Mouse (Mus musculus): ENCODE measurements at regions not wholly inside any gene's neighbourhood (a gene's known extent, or its start where the extent isn't known, plus 50 kb on each side); places are given as distances from the start of the nearest gene placed in this dataset.

- Histone ChIP-seq H3K4me1 (peaks cover 32% of the 10 kb centered on the region), H3K27me3 (ENCODE audit: insufficient read depth, poor library complexity, severe bottlenecking) (0 out of 2 replicates have a peak, but pooled peaks cover 7% of the 10 kb centered on the region), H3K36me3 (no peaks in the 10 kb centered on the region), H3K9me3 (no peaks in the 10 kb centered on the region), H3K4me3 (no peak overlapping the region), H3K27ac (peak overlapping the region; percentile 68; the same call in 1 of the 2 replicates)
- DNase-seq (ENCODE audit: low spot score) = no peak
- WGBS = 75% methylated on average over 1 of the region's 1 CpGs
Observed at GRCm38 (mm10) chr14:62166006-62166405, 126.4 kb upstream of the Rnaseh2b start.

DNA sequence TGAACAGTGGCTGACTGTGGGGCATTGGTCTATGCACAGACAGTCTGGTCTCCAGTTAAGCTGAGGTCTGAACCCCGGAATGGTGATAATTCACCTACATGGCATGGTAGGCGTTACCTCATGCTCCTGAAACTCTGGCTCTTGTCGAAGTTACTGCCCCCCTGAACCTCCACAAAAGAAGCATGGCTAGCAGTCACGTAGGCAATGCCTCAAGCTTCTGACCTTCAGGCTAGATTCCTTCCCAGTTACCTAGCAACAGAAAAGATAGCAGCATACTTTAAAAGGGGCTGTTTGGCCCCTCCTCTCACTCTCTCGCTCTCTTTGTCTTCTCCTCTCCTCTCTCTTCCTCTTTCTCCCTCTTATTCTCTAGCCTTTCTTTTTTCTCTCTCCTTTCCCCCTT is 125.8 kb upstream of the Rnaseh2b start:
- 45% methylated on average over 5 of the region's 5 CpGs for WGBS
- Histone ChIP-seq H3K9me3 (no peaks in the 10 kb centered on the region), H3K36me3 (no peaks in the 10 kb centered on the region), H3K27me3 (ENCODE audit: insufficient read depth, poor library complexity, severe bottlenecking) (0 out of 2 replicates have a peak, but pooled peaks cover 7% of the 10 kb centered on the region), H3K4me3 (no peak overlapping the region), H3K4me1 (peaks cover 34% of the 10 kb centered on the region), H3K27ac (peak overlapping the region; percentile 68)
- DNase-seq (ENCODE audit: low spot score) = no peak

DNA sequence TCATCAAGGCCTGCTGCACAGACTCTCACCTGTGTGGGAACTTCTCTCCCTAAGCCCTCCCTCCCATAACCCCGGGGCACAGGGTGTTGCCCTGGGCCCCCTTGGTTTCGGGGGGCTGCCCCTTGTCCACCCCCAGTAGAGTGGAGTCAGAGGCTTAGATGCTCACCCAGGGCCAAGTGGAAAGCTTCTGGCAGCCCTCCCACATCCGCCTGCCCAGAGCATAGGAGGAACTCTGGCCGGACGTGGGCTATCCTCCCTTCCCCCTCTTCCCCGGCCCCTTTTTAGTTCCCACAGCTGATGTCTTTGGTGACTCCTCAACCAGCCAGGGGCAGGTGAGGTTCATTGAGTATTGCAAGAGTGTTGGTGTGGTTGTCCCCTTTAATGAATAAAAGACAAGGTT is 125.3 kb upstream of the Rnaseh2b start:
- WGBS = 76% methylated on average over 6 of the region's 6 CpGs
- H3K4me3 ChIP-seq = no peak overlapping the region
- peaks cover 37% of the 10 kb centered on the region for H3K4me1 ChIP-seq
- no peaks in the 10 kb centered on the region for H3K9me3 ChIP-seq
- 0 out of 2 replicates have a peak, but pooled peaks cover 7% of the 10 kb centered on the region for H3K27me3 ChIP-seq (ENCODE audit: insufficient read depth, poor library complexity, severe bottlenecking)
- no peaks in the 10 kb centered on the region for H3K36me3 ChIP-seq
- H3K27ac ChIP-seq = peak overlapping the region; percentile 68
- DNase-seq (ENCODE audit: low spot score) = no peak

DNA sequence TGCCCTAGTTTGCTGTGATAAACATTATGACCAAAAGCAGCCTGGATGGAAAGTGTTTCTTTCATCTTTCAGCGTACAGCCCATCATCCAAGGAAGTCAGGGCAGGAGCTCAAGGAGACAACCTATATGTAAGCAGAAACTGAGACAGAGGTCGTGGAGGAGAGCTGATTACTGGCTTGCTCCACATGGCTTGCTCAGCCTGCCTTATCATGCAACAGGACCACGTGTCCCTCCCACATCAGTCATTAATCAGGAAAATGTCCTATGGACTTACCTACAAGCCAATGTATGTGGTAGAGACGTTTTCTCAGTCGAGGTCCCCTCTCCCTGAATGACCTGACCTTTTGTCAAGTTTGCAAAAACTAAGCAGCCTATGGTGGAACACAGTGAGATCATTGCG is 123.7 kb upstream of the Rnaseh2b start:
- Histone ChIP-seq H3K4me1 (peaks cover 51% of the 10 kb centered on the region), H3K9me3 (no peaks in the 10 kb centered on the region), H3K36me3 (no peaks in the 10 kb centered on the region), H3K4me3 (no peak overlapping the region), H3K27ac (peak overlapping the region; percentile 16; the same call in 1 of the 2 replicates), H3K27me3 (ENCODE audit: insufficient read depth, poor library complexity, severe bottlenecking) (0 out of 2 replicates have a peak, but pooled peaks cover 7% of the 10 kb centered on the region)
- DNase-seq (ENCODE audit: low spot score) = no peak
- 56% methylated on average over 6 of the region's 6 CpGs for WGBS

- Histone ChIP-seq H3K4me1 (peaks cover 66% of the 10 kb centered on the region), H3K27ac (no peak overlapping the region), H3K4me3 (no peak overlapping the region), H3K36me3 (no peaks in the 10 kb centered on the region), H3K27me3 (ENCODE audit: insufficient read depth, poor library complexity, severe bottlenecking) (0 out of 2 replicates have a peak, but pooled peaks cover 3% of the 10 kb centered on the region), H3K9me3 (no peaks in the 10 kb centered on the region)
- no peak for DNase-seq (ENCODE audit: low spot score)
- WGBS = 51% methylated on average over 5 of the region's 5 CpGs
Observed at GRCm38 (mm10) chr14:62170385-62170784, 122.0 kb upstream of the Rnaseh2b start.

DNA sequence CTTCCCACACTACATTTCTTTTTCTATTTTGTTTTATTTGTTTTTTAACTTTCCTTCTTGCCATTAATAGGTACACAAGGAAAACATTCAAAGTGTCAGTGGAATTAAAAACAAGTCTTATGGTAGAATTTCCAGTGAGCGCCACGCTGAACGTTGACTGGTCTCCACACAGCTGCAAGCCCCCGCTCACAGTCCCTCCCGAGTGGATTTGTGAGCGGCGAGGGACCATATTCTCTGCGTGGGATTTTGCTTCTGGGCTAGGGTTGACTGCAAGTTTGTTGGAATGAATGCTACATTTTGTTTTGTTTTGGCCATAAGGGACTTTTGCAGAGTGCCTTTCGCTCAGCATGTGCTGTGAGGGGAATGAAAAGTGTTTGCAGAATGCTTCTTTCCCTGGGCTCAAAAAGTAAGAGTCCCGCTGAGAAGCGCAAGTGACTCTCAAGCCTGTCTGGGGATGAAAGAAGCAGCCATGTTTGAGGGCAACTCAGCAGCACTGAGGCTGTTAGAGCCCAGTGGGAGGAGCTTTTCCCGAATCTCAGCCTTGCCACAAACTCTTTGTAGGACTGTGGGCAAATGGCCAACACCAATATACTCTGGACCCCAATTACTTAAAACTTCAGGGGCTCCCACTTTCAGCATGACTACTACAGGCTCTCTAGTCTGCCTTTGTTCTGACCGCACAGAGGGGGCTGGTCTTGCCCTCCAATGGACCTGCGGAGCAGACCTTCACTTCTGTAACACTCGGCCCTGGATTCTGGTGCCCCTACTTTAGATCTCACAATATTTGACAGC is 120.9 kb upstream of the Rnaseh2b start:
- no peaks in the 10 kb centered on the region for H3K9me3 ChIP-seq
- DNase-seq (ENCODE audit: low spot score) = no peak
- peaks cover 68% of the 10 kb centered on the region for H3K4me1 ChIP-seq
- no peaks in the 10 kb centered on the region for H3K27me3 ChIP-seq (ENCODE audit: insufficient read depth, poor library complexity, severe bottlenecking)
- no peaks in the 10 kb centered on the region for H3K36me3 ChIP-seq
- WGBS = 80% methylated on average over 15 of the region's 15 CpGs
- no peak overlapping the region for H3K4me3 ChIP-seq
- no peak overlapping the region for H3K27ac ChIP-seq

- WGBS = 61% methylated on average over 16 of the region's 16 CpGs
- DNase-seq (ENCODE audit: low spot score) = no peak
- Histone ChIP-seq H3K27me3 (ENCODE audit: insufficient read depth, poor library complexity, severe bottlenecking) (no peaks in the 10 kb centered on the region), H3K4me1 (peaks cover 49% of the 10 kb centered on the region), H3K27ac (peak overlapping the region; percentile 42; the same call in 1 of the 2 replicates), H3K4me3 (no peak overlapping the region), H3K9me3 (no peaks in the 10 kb centered on the region), H3K36me3 (no peaks in the 10 kb centered on the region)
Observed at GRCm38 (mm10) chr14:62173835-62174530, 118.4 kb upstream of the Rnaseh2b start.

DNA sequence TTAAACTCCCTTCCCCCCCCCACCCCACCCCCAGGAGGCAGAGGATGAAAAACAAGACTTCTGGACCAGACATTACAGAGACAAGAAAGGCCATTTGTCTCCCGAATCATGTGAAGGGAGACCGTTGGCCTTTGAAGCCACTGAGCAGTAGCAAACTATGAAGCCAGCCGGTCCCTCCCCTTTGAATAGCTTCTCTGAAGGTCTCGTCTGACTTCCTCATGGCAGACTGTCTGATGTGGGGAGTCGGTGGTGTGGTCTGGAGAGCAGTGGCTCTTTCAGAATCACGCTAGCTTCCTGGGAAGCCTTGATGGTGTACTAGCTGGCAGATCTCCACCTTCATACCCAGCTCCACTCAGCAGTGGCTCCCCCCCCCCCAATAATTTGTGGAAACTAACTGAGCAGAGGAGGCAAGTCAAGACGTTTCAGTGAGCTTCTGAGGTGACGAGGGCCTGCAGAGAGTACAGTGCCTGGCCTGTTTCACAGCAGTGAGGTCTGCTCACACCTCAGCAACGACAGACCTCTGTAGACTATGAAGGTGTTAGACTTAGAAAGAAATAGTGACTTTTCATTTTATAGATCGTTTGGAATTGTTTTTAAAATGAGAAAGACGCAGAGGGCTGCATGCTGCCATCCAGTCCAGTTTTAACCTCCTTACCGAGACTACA is 116.9 kb upstream of the Rnaseh2b start:
- no peak for DNase-seq (ENCODE audit: low spot score)
- Histone ChIP-seq H3K4me3 (no peak overlapping the region), H3K27ac (peak overlapping the region; percentile 29; the same call in 1 of the 2 replicates), H3K36me3 (no peaks in the 10 kb centered on the region), H3K9me3 (no peaks in the 10 kb centered on the region), H3K4me1 (peaks cover 41% of the 10 kb centered on the region), H3K27me3 (ENCODE audit: insufficient read depth, poor library complexity, severe bottlenecking) (no peaks in the 10 kb centered on the region)
- WGBS = 60% methylated on average over 12 of the region's 12 CpGs

- Histone ChIP-seq H3K4me3 (no peak overlapping the region), H3K9me3 (no peaks in the 10 kb centered on the region), H3K27me3 (ENCODE audit: insufficient read depth, poor library complexity, severe bottlenecking) (no peaks in the 10 kb centered on the region), H3K4me1 (peaks cover 31% of the 10 kb centered on the region), H3K27ac (no peak overlapping the region), H3K36me3 (no peaks in the 10 kb centered on the region)
- no peak for DNase-seq (ENCODE audit: low spot score)
- 70% methylated on average over 5 of the region's 5 CpGs for WGBS
Observed at GRCm38 (mm10) chr14:62177509-62177908, 114.9 kb upstream of the Rnaseh2b start.

DNA sequence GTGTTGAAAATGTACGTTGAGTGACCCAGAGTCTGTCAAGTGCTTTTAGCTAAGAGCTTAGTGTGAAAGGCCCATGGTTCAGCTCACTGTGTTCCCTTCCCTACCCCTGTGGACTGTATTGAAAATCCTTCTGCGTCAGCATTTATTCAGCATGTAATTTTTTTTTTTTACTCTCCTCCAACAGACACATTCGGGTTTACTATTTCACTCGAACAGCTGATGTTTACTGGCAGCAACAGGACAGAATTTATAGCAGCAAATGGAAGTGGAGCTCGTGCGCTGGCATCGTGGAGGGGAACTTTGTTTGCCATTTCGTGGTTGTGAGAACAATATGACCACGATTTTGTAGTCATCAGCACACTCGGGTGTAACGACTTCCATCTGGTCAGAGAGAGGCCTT is 105.0 kb upstream of the Rnaseh2b start:
- H3K36me3 ChIP-seq = no peaks in the 10 kb centered on the region
- H3K4me1 ChIP-seq = 0 out of 2 replicates have a peak, but pooled peaks cover 5% of the 10 kb centered on the region
- DNase-seq (ENCODE audit: low spot score) = no peak
- no peaks in the 10 kb centered on the region for H3K9me3 ChIP-seq
- no peak overlapping the region for H3K27ac ChIP-seq
- H3K4me3 ChIP-seq = no peak overlapping the region
- H3K27me3 ChIP-seq (ENCODE audit: insufficient read depth, poor library complexity, severe bottlenecking) = 0 out of 2 replicates have a peak, but pooled peaks cover 3% of the 10 kb centered on the region
- WGBS = 80% methylated on average over 11 of the region's 11 CpGs

GRCm38 (mm10) chr14:62188147-62188885 is 104.1 kb upstream of the Rnaseh2b start:
- H3K4me1 ChIP-seq = 0 out of 2 replicates have a peak, but pooled peaks cover 5% of the 10 kb centered on the region
- no peaks in the 10 kb centered on the region for H3K9me3 ChIP-seq
- H3K27ac ChIP-seq = no peak overlapping the region
- 52% methylated on average over 7 of the region's 7 CpGs for WGBS
- H3K4me3 ChIP-seq = no peak overlapping the region
- no peaks in the 10 kb centered on the region for H3K36me3 ChIP-seq
- DNase-seq (ENCODE audit: low spot score) = no peak
- H3K27me3 ChIP-seq (ENCODE audit: insufficient read depth, poor library complexity, severe bottlenecking) = 0 out of 2 replicates have a peak, but pooled peaks cover 3% of the 10 kb centered on the region

- H3K36me3 ChIP-seq = no peaks in the 10 kb centered on the region
- H3K27ac ChIP-seq = no peak overlapping the region
- H3K4me1 ChIP-seq = peaks cover 6% of the 10 kb centered on the region; the same call in 1 of the 2 replicates
- 0 out of 2 replicates have a peak, but pooled peaks cover 3% of the 10 kb centered on the region for H3K27me3 ChIP-seq (ENCODE audit: insufficient read depth, poor library complexity, severe bottlenecking)
- no peaks in the 10 kb centered on the region for H3K9me3 ChIP-seq
- WGBS = 82% methylated on average over 2 of the region's 2 CpGs
- H3K4me3 ChIP-seq = no peak overlapping the region
- DNase-seq (ENCODE audit: low spot score) = no peak
Observed at GRCm38 (mm10) chr14:62191624-62192023, 100.8 kb upstream of the Rnaseh2b start.

All from heart, embryonic 10.5 days (tissue).